Mouse (Mus musculus) urinary bladder, postnatal 10 days (tissue): ENCODE data around the gene Ecel1.

ENCODE experiments used
- DNase-seq: peaks from one replicate; pipeline ENCODE4 v3.0.0; 2022; ENCODE audit warnings: low spot score

Ecel1 gene

DNA sequence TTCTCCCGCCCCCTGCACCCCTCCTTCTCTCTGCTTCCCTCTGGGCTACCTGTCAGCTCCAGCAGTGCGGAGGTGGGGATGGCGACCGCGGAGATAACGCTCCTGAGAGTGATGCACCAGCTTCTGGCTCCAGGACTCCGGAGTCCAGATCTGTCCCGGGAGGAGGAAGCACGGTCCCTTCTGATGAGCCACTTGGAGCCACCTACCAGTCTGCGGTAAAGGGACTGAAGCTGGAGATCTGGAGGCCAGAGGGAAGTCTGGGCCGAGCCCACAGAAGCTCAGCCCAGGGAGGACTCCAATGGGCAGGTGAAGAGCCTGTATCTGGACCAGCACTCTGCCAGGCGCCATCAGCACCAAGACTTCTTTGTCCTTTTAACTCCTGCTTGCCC is at the start of gene Ecel1:
TSS of gene Ecel1 (minus strand) at position 323 of the 389 bp plus-strand sequence.
- DNase-seq: no peak

DNA sequence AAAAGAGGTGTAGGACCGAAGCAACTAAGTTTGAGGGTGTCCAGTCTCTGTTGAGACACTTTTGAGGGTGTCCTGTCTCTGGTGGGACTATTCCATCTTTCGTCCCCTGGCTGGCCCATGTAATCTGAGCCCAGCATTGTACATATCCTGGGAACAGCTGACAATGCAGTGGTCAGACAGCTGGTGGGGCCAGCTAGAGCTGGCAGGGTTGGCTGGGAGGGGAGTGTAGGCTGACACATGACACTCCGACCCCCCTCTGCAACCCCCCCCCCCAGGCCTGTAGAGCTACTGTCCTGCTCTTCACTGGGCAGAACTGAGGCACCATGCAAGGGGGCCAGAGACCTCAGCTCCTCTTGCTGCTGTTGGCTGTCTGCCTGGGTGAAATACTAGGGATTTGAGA is 49.2 kb upstream of the Ecel1 start:
- DNase-seq: no peak

GRCm38 (mm10) chr1:87205038-87205437 is 48.7 kb upstream of the Ecel1 start:
- no peak for DNase-seq

DNA sequence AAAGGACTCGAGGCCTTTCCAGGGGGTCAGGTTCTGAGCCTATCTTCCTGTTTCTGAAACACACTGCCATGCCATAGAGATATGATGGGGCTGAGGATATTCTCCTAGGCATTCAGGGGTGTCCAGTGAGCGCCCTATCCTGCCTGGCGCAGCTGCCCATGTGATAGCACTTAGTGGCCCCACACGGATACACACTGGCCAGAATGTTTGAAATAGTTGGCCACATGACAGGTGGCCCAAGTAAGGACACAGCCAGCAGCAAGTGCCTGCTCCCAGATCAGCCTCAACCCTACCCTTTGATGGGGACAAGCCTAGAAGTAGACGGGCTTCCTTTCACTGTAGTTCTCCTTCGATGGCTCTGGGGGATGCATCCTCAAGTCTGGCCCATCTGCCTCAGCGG is 48.1 kb upstream of the Ecel1 start, which contains the start of gene Chrng:
TSS of gene Chrng (plus strand) at position 193 of the 400 bp plus-strand sequence.
- no peak for DNase-seq

DNA sequence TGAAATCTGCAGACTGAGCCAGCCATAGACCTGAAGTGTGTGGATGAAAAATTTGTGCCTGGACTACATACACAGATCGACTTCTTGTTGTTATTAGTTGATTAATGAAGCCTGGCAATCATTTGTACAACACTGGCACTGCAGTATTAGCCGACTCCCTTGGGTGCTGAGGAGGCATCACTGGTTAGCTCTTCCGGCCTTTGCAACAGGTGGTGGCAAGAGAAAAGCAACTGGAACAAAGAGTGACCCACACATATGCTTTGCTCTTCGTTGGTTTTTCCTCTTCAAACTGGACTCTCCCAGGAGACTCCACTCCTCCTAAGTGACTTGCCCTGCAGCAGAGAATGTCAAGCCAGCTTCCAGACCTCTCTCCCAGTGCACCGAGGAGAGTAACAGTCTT is 47.5 kb upstream of the Ecel1 start:
- DNase-seq: no peak

- DNase-seq: no peak
Measured at GRCm38 (mm10) chr1:87201848-87202247, 45.5 kb upstream of the Ecel1 start.

GRCm38 (mm10) chr1:87200811-87201210 is 44.5 kb upstream of the Ecel1 start:
- no peak for DNase-seq

DNA sequence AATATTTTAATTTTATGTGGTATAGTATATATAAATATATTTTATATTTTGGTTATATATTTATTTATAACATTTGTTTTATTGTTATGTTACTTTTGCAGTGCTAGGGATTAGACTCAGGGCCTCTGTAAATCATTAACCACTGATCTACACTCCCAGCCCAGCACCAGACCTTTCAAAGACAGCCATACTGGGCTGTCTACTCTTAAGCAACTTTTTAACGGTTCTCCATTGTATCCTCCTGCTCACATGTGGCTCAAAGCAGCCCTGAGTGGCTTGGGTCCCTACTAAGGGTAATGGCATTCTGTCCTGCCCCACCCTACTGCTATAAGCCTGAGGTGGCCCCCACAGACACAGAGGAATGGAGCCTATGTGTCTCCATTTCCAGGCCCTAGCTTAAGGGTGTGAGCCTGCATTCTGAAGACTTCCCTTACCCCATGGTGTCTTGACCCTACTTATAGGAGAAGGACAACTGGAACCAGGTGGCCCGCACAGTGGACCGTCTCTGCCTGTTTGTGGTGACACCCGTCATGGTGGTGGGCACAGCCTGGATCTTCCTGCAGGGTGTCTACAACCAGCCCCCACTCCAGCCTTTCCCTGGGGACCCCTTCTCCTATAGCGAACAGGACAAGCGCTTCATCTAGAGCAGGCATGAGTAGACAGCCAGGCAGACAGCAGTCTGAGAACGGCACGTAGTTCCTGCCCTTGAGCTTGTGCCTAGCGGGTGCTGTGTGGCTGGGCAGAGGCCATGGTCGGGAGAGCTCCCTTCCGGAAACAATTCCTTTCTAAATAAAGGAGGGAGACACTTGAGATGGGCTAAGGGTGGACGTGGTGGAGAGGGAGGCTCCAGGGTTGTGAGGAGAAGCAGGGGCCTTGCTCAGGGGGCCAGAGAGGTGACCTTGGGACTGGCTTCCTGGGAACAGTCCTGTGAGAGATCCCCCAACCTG is 42.1 kb upstream of the Ecel1 start:
- no peak for DNase-seq

GRCm38 (mm10) chr1:87197296-87197695 is 41.0 kb upstream of the Ecel1 start:
- DNase-seq: no peak

DNA sequence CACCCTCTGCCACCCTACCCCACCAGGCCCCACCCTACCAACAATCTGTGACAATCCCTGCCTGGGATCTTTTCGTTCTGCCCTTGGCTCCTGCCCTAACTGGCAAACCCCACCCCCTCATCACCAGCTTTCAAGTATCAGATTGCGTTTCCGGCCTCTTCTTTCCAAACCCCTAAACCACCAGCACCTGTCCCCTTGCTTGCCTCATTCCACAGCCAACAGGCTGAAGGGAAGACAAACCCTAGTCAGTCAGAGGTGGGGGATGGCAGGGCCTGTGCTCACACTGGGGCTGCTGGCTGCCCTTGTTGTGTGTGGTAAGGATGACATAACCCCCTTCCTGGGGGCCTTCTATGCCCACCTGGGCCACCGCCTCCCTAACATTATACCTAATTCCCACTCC is 34.1 kb upstream of the Ecel1 start, which contains the start of gene Chrnd:
TSS of gene Chrnd (plus strand) at position 179 of the 400 bp plus-strand sequence.
- DNase-seq: no peak

DNA sequence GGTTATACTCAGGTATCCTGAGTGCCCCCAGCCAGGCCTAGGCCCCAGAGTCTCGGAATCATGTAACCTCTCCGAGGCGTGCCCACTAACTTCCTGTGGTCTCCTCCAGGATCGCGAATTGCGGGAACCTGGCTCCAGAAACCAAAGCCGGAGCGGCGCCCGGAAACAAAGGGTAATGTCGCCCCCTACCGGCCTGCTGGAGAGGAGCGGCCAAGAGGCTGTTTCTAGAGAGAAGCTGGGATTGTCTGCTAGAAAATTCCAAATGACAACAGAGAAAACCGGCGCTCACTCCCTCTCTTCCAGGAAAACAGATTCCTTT is 30.7 kb upstream of the Ecel1 start:
- DNase-seq: no peak

DNA sequence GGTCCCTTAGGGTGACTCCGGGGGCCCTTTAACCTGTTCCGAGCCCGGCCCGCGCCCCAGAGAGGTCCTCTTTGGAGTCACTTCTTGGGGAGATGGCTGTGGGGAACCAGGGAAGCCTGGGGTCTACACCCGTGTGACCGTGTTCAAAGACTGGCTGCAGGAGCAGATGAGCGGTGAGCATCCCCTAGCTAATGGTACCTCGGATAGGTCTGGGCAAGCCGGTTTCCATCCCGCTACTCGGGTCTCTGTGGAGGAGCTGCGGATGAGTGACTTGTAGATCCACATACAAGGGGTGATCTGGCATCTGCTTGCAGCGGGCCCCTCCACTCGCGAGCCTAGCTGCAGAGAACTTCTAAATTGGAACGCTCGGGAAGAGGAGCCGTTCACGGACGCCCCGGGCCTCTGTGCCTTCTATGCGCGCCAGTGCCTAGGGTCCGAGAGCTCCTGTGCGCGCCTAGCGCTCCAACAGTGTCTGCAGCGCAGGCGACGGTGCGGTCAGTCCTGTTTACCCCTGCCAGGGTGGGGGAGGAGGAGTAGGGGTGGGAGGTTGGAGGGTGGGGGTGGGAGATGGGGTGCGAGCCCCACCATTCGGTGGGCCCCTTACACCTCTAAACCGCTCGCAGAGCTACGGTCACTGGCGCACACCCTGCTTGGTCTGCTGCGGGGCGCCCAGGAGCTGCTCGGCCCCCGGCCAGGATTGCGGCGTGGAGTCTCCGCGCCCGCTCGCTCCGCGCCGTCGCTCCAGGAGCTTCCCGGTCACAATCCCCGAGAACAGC is 30.1 kb upstream of the Ecel1 start:
- DNase-seq: no peak

- no peak for DNase-seq
Measured at GRCm38 (mm10) chr1:87185526-87185925, 29.2 kb upstream of the Ecel1 start.

DNA sequence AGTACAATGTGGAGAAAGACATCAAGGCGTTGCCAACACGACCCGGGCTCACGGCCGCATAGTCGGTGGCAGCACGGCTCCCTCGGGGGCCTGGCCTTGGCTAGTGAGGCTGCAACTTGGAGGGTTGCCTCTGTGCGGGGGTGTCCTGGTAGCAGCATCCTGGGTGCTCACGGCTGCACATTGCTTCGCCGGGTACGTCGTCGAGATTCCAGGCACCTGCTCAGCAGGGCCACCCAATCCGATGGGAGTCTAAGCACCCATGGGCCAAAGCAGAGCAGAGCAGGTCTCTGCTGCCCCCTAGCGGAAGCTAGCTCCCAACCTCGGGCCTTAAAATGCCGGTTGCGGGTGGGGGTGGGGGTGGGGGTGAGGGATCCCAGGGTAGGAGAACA is 28.4 kb upstream of the Ecel1 start:
- DNase-seq: peak; percentile 35

DNA sequence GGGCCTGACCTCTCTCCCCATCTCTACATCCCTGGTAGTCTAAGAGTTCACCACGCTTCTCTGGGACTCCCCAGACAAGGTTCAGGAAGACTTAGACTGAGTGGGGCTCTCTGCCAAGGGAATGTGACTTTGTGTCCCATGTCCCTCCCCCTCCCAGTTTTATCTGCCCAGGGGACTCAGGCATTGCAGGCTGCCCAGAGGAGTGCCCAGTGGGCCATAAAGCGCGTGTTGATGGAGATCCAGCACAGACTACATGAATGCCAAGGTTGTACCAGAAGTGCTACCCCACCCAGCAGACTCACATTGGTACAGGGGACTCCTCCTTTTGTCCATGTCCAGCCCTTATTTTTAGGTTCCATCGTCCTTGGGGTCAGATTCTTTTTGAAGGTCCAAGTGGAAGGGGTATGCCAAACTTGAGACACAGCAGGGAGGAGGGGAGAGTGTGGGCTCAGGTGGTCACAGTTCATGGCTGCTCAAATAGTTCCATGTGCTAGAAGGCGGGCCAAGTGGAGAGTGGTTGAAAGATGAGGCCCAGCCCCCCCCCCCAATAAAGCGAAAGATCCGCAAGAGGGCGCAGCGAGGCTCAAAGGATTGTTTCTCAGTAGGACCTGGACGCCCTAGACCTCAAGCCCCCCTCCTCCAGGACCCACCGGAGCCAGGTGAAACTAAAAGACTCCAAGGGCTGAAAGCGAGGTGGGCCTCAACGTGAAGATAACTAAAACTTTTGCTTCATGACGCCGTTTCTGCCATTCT is 27.9 kb upstream of the Ecel1 start:
- no peak for DNase-seq

DNA sequence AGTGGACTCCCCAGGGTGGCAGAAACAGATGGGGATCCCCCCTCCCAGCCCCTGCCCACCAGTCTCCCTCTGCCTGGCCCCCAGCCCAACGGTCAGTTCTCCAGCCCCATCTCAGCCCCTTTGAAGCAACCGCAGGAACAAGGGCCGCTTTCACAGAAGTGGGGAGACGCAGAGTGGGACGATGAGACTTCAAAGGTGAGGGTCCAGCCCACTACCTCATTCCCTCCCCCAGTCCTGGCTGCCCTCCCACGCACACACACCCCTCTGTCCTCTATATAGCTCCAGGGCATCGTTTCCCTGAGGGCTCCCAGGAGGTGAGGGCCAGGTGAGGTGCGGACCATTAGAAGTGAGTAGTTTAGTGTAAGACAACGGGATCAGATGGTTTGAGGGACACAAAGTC is 26.7 kb upstream of the Ecel1 start, which contains the start of gene Prss56:
TSS of gene Prss56 (plus strand) at position 301 of the 400 bp plus-strand sequence.
- DNase-seq: no peak

- DNase-seq: no peak
Measured at GRCm38 (mm10) chr1:87180896-87181295, 24.6 kb upstream of the Ecel1 start.

GRCm38 (mm10) chr1:87175852-87176292 is 19.6 kb upstream of the Ecel1 start:
- no peak for DNase-seq

DNA sequence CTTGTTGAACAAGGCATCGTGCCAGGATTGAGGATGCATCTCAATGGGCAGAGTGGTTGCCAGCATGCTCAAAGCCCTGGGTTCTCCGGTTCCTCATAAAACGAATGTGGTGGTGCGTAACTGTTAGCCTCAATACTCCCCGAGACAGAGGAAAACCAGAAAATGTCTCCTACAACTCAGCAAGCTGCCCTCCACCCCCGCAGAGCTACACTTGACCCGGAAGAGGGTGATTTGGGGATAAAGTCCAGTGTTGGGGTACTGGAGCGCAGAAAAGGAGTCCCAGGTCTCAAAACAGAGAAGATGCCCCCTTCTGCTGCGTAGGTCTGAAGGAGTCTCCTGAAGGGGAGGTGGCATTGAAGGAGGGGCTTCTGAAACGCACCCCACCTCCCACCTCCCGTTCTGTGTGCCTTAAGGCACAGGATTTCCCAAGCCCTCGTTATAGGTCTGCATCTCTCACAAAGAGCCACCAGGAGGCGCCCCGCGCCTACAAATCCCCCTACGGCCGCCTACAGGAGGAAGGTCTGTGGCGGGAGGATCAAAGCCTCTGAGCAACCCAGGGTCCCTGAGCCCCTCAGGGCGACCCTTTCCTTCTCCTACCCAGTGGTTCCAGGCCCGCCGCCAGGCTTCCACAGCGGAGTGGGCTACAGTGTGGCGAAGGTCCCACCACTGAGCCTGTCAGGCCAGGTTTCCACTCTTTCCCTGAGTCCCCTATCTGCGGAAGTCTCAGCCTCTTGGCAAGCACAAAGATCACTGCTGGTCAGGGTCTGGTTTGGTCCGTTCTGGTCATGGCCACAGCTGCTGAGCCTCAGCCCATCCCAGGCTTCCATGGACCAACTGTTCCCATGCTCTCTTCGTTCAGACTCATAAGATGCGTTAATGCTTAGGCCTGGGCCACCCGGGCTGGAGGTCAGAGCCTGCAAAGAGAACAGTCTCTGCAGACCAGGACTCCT is 18.0 kb upstream of the Ecel1 start:
- DNase-seq: no peak

DNA sequence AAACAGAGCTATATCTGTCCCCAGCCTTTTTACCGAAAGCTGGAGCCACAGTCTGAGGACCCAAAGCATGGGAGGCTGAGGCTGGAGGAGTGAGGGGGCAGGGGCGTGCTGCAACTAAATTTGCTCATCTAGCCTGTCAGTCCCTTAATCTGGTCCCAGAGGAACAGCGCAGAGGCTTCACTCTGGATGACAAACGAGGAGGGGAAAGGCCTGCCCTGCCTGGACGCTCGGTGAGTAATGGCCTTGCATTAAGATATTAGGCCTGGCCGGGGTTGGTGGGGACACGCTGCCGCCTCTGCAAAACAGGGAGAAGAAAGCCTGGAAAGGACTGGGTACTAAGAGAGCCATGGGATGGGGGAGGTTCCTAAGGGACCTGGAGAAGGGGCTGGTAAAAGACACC is 16.0 kb upstream of the Ecel1 start:
- DNase-seq: no peak

- DNase-seq: no peak
Measured at GRCm38 (mm10) chr1:87171312-87171711, 15.0 kb upstream of the Ecel1 start.
